Mouse (Mus musculus) lung, embryonic 15.5 days (tissue): ENCODE measurements at regions not wholly inside any gene's neighbourhood (a gene's known extent, or its start where the extent isn't known, plus 50 kb on each side); places are given as distances from the start of the nearest gene placed in this dataset.

Experiments used
- ATAC-seq: fragments of 200-750 bp; cut with Nextera tagmentation; 2 replicates; pipeline ENCODE4 v1.8.0; 2017; ENCODE audit warnings: moderate number of reproducible peaks, borderline replicate concordance; ENCODE audit not compliant: low FRiP score, low TSS enrichment; ENCODE audit errors: extremely low read depth
- H3K27ac ChIP-seq: fragments of 300-500 bp; sonication (generic); 2 replicates; pipeline ENCODE4 v1.5.1; 2015; ENCODE audit warnings: moderate library complexity, mild to moderate bottlenecking, inconsistent platforms
- H3K27me3 ChIP-seq: fragments of 300-500 bp; sonication (generic); 2 replicates; pipeline ENCODE4 v1.6.1; 2015; ENCODE audit warnings: inconsistent platforms
- H3K36me3 ChIP-seq: fragments of 300-500 bp; sonication (generic); 2 replicates; pipeline ENCODE4 v1.6.1; 2015; ENCODE audit warnings: inconsistent platforms
- H3K4me1 ChIP-seq: fragments of 300-500 bp; sonication (generic); 2 replicates; pipeline ENCODE4 v1.6.1; 2015; ENCODE audit warnings: inconsistent platforms
- H3K4me2 ChIP-seq: fragments of 300-500 bp; sonication (generic); 2 replicates; pipeline ENCODE4 v1.6.1; 2015; ENCODE audit warnings: inconsistent platforms, mild to moderate bottlenecking, moderate library complexity
- H3K4me3 ChIP-seq: fragments of 300-500 bp; sonication (generic); 2 replicates; pipeline ENCODE4 v1.5.1; 2015; ENCODE audit warnings: mild to moderate bottlenecking, inconsistent platforms
- H3K9ac ChIP-seq: fragments of 300-500 bp; sonication (generic); 2 replicates; pipeline ENCODE4 v1.6.1; 2015; ENCODE audit warnings: inconsistent platforms
- H3K9me3 ChIP-seq: fragments of 300-500 bp; sonication (generic); 2 replicates; pipeline ENCODE4 v1.6.1; 2016; ENCODE audit warnings: inconsistent platforms
- WGBS: fragments of 180-500 bp; shearing (Covaris S2); methylation state at CpG from one replicate; pipeline ENCODE4 v1.1.7; 2015; 5-methylcytosine and 5-hydroxymethylcytosine counted together

DNA sequence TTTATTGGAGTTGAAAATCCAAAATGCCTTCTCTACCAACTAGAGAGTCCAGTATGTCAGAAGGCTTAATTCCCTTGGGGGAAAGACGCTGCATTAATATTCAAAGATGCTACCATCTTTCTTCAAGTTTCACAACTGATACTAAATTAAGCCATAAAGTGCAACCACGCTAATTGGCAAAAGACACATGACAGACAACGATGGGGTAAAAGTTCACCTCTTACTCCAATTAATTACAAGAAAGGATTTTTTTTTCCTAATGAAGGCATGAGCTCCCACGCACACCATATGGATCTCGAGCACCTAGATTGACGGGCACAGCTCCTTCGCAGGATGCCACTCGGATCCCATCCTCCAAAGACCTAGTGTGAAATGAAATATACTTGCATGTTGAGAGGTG is 311.5 kb upstream of the Castor2 start:
- WGBS, result 87% methylated on average over 8 of the region's 8 CpGs
- Histone ChIP-seq H3K9me3 (no peaks in the 10 kb centered on the region), H3K4me1 (no peaks in the 10 kb centered on the region), H3K27me3 (no peaks in the 10 kb centered on the region), H3K27ac (no peak overlapping the region), H3K4me3 (no peak overlapping the region), H3K9ac (no peak overlapping the region), H3K4me2 (no peak overlapping the region), H3K36me3 (no peaks in the 10 kb centered on the region)
- ATAC-seq, result no peak

DNA sequence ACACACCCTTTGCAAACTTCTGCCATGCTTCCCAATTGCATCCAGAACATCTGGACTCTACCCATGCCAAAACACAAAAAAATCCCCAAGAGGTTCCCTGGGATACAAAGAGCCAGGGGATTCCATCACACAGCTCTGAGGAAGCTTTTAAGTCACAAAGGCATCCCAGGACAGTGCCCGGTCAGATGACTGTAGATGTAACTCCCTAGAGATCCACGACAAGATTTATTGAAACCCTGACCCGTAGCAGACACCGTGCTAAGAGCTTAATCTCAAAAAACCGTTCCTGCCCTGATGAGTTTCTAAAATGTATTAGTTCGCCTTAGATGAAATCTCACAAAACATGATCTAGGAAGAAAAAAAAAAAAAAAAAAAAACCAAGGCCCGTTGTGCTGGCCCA is 312.0 kb upstream of the Castor2 start:
- Histone ChIP-seq H3K9ac (no peak overlapping the region), H3K4me3 (no peak overlapping the region), H3K4me2 (no peak overlapping the region), H3K9me3 (no peaks in the 10 kb centered on the region), H3K27ac (no peak overlapping the region), H3K27me3 (no peaks in the 10 kb centered on the region), H3K36me3 (no peaks in the 10 kb centered on the region), H3K4me1 (no peaks in the 10 kb centered on the region)
- ATAC-seq, result no peak
- WGBS, result 75% methylated on average over 7 of the region's 7 CpGs

GRCm38 (mm10) chr5:133776591-133776990 is 322.9 kb upstream of the Castor2 start:
- no peaks in the 10 kb centered on the region for H3K9me3 ChIP-seq
- no peak overlapping the region for H3K9ac ChIP-seq
- H3K27me3 ChIP-seq, result no peaks in the 10 kb centered on the region
- H3K4me1 ChIP-seq, result no peaks in the 10 kb centered on the region
- no peak overlapping the region for H3K4me2 ChIP-seq
- no peak overlapping the region for H3K4me3 ChIP-seq
- no peaks in the 10 kb centered on the region for H3K36me3 ChIP-seq
- no peak overlapping the region for H3K27ac ChIP-seq
- ATAC-seq, result no peak

- no peak overlapping the region for H3K27ac ChIP-seq
- H3K9ac ChIP-seq, result no peak overlapping the region
- no peaks in the 10 kb centered on the region for H3K9me3 ChIP-seq
- H3K4me1 ChIP-seq, result no peaks in the 10 kb centered on the region
- no peaks in the 10 kb centered on the region for H3K36me3 ChIP-seq
- no peak overlapping the region for H3K4me3 ChIP-seq
- H3K27me3 ChIP-seq, result no peaks in the 10 kb centered on the region
- ATAC-seq, result no peak
- WGBS, result 80% methylated on average over 3 of the region's 3 CpGs
- H3K4me2 ChIP-seq, result no peak overlapping the region
Measured at GRCm38 (mm10) chr5:133774116-133774515, 325.4 kb upstream of the Castor2 start.

GRCm38 (mm10) chr5:133768856-133769255 is 330.7 kb upstream of the Castor2 start:
- WGBS, result 66% methylated on average over 2 of the region's 2 CpGs
- H3K4me3 ChIP-seq, result no peak overlapping the region

DNA sequence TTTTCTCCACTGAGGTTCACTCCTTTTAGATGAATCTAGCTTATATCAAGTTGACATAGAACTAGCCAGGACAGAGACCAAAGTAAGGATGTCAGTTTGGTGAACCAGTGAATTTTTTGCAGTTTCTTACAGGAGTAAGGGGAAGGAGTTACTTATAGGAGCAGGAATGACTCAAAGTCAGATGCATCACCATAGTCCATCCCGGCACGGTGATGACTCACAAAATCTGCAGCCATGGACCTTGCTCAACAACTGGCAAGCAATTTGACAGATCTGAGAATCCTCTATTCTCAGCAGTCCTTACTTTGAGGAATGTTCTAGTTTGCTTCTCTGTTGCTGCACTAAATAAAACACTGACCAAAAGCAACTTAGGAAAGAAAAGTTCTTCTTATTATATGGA is 341.7 kb upstream of the Castor2 start:
- Histone ChIP-seq H3K9me3 (no peaks in the 10 kb centered on the region), H3K36me3 (no peaks in the 10 kb centered on the region), H3K4me3 (no peak overlapping the region), H3K9ac (no peak overlapping the region), H3K27ac (no peak overlapping the region), H3K4me1 (no peaks in the 10 kb centered on the region), H3K27me3 (no peaks in the 10 kb centered on the region), H3K4me2 (no peak overlapping the region)
- 86% methylated on average over 2 of the region's 2 CpGs for WGBS
- no peak for ATAC-seq

More at GRCm38 (mm10) chr5:133768856-133769255, 330.7 kb upstream of the Castor2 start:
- no peak overlapping the region for H3K9ac ChIP-seq
- no peaks in the 10 kb centered on the region for H3K27me3 ChIP-seq
- H3K4me2 ChIP-seq, result no peak overlapping the region
- no peak for ATAC-seq
- H3K27ac ChIP-seq, result no peak overlapping the region
- no peaks in the 10 kb centered on the region for H3K36me3 ChIP-seq
- no peaks in the 10 kb centered on the region for H3K4me1 ChIP-seq
- no peaks in the 10 kb centered on the region for H3K9me3 ChIP-seq

GRCm38 (mm10) chr5:133754180-133754579 is 345.3 kb upstream of the Castor2 start:
- H3K9me3 ChIP-seq, result no peaks in the 10 kb centered on the region
- no peak overlapping the region for H3K9ac ChIP-seq
- no peak overlapping the region for H3K27ac ChIP-seq
- no peaks in the 10 kb centered on the region for H3K36me3 ChIP-seq
- H3K4me2 ChIP-seq, result no peak overlapping the region
- no peak overlapping the region for H3K4me3 ChIP-seq
- no peaks in the 10 kb centered on the region for H3K27me3 ChIP-seq
- no peaks in the 10 kb centered on the region for H3K4me1 ChIP-seq
- ATAC-seq, result no peak
- 19% methylated on average over 7 of the region's 7 CpGs for WGBS

- WGBS, result 35% methylated on average over 8 of the region's 8 CpGs
- Histone ChIP-seq H3K36me3 (no peaks in the 10 kb centered on the region), H3K9ac (no peak overlapping the region), H3K27me3 (no peaks in the 10 kb centered on the region), H3K9me3 (no peaks in the 10 kb centered on the region), H3K27ac (no peak overlapping the region), H3K4me1 (no peaks in the 10 kb centered on the region), H3K4me2 (no peak overlapping the region), H3K4me3 (no peak overlapping the region)
- ATAC-seq, result no peak
Measured at GRCm38 (mm10) chr5:133753461-133754160, 345.9 kb upstream of the Castor2 start.

DNA sequence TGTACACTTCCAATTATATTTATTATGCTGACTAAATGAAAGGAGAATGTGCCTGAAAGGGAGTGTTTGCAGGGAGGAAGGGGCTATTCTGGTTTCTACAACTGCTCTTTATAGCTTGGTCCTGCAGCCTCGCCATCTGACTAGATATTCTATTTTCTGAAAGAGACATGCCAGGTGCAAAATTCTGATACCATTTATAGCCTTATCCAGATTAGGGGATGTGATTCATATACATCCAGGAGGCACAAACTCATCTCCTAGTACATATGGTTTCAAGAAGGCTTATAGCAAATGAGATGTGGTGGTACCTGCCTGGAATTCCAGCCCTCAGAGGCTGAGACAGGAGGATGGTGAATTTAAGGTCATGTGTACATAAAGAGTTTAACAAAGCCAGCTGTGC is 352.6 kb upstream of the Castor2 start:
- Histone ChIP-seq H3K27ac (no peak overlapping the region), H3K9ac (no peak overlapping the region)
- WGBS, result 74% methylated on average over 1 of the region's 1 CpGs

GRCm38 (mm10) chr5:133746411-133746810 is 353.1 kb upstream of the Castor2 start:
- Histone ChIP-seq H3K9me3 (no peaks in the 10 kb centered on the region), H3K9ac (no peak overlapping the region), H3K27me3 (no peaks in the 10 kb centered on the region), H3K4me2 (no peak overlapping the region), H3K27ac (no peak overlapping the region), H3K4me1 (0 out of 2 replicates have a peak, but pooled peaks cover 4% of the 10 kb centered on the region), H3K4me3 (no peak overlapping the region), H3K36me3 (no peaks in the 10 kb centered on the region)
- ATAC-seq, result no peak
- 42% methylated on average over 10 of the region's 10 CpGs for WGBS

More for the DNA sequence above, 352.6 kb upstream of the Castor2 start:
- Histone ChIP-seq H3K4me1 (0 out of 2 replicates have a peak, but pooled peaks cover 4% of the 10 kb centered on the region), H3K4me2 (no peak overlapping the region), H3K4me3 (no peak overlapping the region), H3K36me3 (no peaks in the 10 kb centered on the region), H3K9me3 (no peaks in the 10 kb centered on the region), H3K27me3 (no peaks in the 10 kb centered on the region)
- no peak for ATAC-seq

- 0 out of 2 replicates have a peak, but pooled peaks cover 4% of the 10 kb centered on the region for H3K4me1 ChIP-seq
- 85% methylated on average over 3 of the region's 3 CpGs for WGBS
- H3K4me2 ChIP-seq, result no peak overlapping the region
- H3K9ac ChIP-seq, result no peak overlapping the region
- H3K27ac ChIP-seq, result no peak overlapping the region
- no peaks in the 10 kb centered on the region for H3K36me3 ChIP-seq
- H3K9me3 ChIP-seq, result no peaks in the 10 kb centered on the region
- ATAC-seq, result no peak
- H3K27me3 ChIP-seq, result no peaks in the 10 kb centered on the region
- H3K4me3 ChIP-seq, result no peak overlapping the region
Measured at GRCm38 (mm10) chr5:133744136-133744535, 355.4 kb upstream of the Castor2 start.

GRCm38 (mm10) chr5:133743606-133744005 is 355.9 kb upstream of the Castor2 start:
- Histone ChIP-seq H3K9me3 (no peaks in the 10 kb centered on the region), H3K27ac (no peak overlapping the region), H3K4me3 (no peak overlapping the region), H3K27me3 (no peaks in the 10 kb centered on the region), H3K4me2 (no peak overlapping the region), H3K9ac (no peak overlapping the region), H3K4me1 (0 out of 2 replicates have a peak, but pooled peaks cover 4% of the 10 kb centered on the region), H3K36me3 (no peaks in the 10 kb centered on the region)
- no peak for ATAC-seq
- WGBS, result 74% methylated on average over 2 of the region's 2 CpGs

GRCm38 (mm10) chr5:133731871-133732270 is 367.6 kb upstream of the Castor2 start:
- no peaks in the 10 kb centered on the region; the same call in none of the 2 replicates for H3K4me1 ChIP-seq
- no peaks in the 10 kb centered on the region for H3K36me3 ChIP-seq
- no peak for ATAC-seq
- 50% methylated on average over 4 of the region's 4 CpGs for WGBS
- H3K4me2 ChIP-seq, result no peak overlapping the region
- no peak overlapping the region for H3K4me3 ChIP-seq
- H3K9ac ChIP-seq, result no peak overlapping the region
- no peak overlapping the region for H3K27ac ChIP-seq
- H3K27me3 ChIP-seq, result no peaks in the 10 kb centered on the region
- H3K9me3 ChIP-seq, result no peaks in the 10 kb centered on the region
